Mouse (Mus musculus) erythroblast, embryonic 14.5 days (primary cell): ENCODE results near the gene Afm.

ENCODE experiments used
- GATA1 ChIP-seq: IDR thresholded peaks from 2 replicates; pipeline ENCODE4 v1.6.1; 2012; ENCODE audit warnings: low read length, inconsistent platforms, mixed read lengths
- TAL1 ChIP-seq: IDR thresholded peaks from 3 replicates; pipeline ENCODE4 v1.6.1; 2012; ENCODE audit warnings: low read length, inconsistent platforms, mixed read lengths

DNA sequence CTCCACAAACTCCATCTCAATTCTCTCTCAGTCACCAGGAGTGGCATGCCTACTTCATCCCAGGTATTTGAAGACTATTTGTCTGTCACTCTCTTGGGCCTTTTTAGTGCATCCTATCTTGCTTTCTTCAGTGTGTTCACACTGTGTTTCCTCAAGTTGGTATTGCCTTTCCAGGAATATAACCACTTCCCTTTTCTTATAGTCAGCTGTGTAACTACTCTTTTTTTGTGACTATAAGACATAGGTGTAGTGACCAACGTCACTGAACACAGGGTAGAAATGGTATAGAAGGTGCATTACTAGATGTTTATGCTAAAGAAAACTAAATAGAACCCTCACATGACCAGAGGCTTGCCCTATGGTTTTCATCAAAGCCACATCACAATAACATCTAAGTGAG, 39.8 kb upstream of the Afm start:
- no peak for TF ChIP-seq GATA1
- no peak for TF ChIP-seq TAL1
